Mouse (Mus musculus) embryo, embryonic 11.5 days (tissue): ENCODE results near the gene Clca4a.
"Not testable (repeated sequence)": the region's sequence is repeated elsewhere in the genome, so short reads cannot be mapped to it uniquely, and the experiment has no call there.

ENCODE experiments used
- DNase-seq: peaks from one replicate; pipeline ENCODE4 v3.0.0-alpha.2; 2012; ENCODE audit warnings: low read depth, low spot score

The Clca4a gene

GRCm38 (mm10) chr3:144974945-144975344 lies at the start of gene Clca4a:
Gene Clca4a, minus strand, starts transcription at chr3:144975045.
- DNase-seq, result no peak

GRCm38 (mm10) chr3:145017807-145018206 lies 43.0 kb upstream of the Clca4a start:
- no peak for DNase-seq

- DNase-seq, result no peak
Measured at GRCm38 (mm10) chr3:145004422-145004821, 29.6 kb upstream of the Clca4a start.

GRCm38 (mm10) chr3:145000912-145001311 lies 26.1 kb upstream of the Clca4a start:
- no peak for DNase-seq

- DNase-seq, result no peak
Measured at GRCm38 (mm10) chr3:144993055-144993454, 18.2 kb upstream of the Clca4a start.

GRCm38 (mm10) chr3:144992618-144993017 lies 17.8 kb upstream of the Clca4a start:
- no peak for DNase-seq

- no peak for DNase-seq
Measured at GRCm38 (mm10) chr3:144985890-144986289, 11.0 kb upstream of the Clca4a start.

- no peak for DNase-seq
Measured at GRCm38 (mm10) chr3:144980551-144980950, 5.7 kb upstream of the Clca4a start.

- no peak for DNase-seq
Measured at GRCm38 (mm10) chr3:144977631-144978030, 2.8 kb upstream of the Clca4a start.

GRCm38 (mm10) chr3:144976091-144976490 lies 1.2 kb upstream of the Clca4a start:
- no peak for DNase-seq

GRCm38 (mm10) chr3:144971553-144972270 lies 3.1 kb downstream of the Clca4a start:
- no peak for DNase-seq

- no peak for DNase-seq
Measured at GRCm38 (mm10) chr3:144969755-144970154, 5.1 kb downstream of the Clca4a start.

GRCm38 (mm10) chr3:144966074-144966473 lies 8.8 kb downstream of the Clca4a start:
- DNase-seq, result no peak

- DNase-seq, result no peak
Measured at GRCm38 (mm10) chr3:144950829-144951228, 24.0 kb downstream of the Clca4a start.

GRCm38 (mm10) chr3:144947376-144947775 lies 27.5 kb downstream of the Clca4a start:
- DNase-seq, result not testable (repeated sequence)

GRCm38 (mm10) chr3:144933625-144934024 lies 41.2 kb downstream of the Clca4a start:
- not testable (repeated sequence) for DNase-seq

GRCm38 (mm10) chr3:144933011-144933491 lies 41.8 kb downstream of the Clca4a start:
- no peak for DNase-seq

GRCm38 (mm10) chr3:144932335-144932734 lies 42.5 kb downstream of the Clca4a start, which contains the start of gene Clca4b:
Gene Clca4b, minus strand, starts transcription at chr3:144932529.
- no peak for DNase-seq

- DNase-seq, result no peak
Measured at GRCm38 (mm10) chr3:144914014-144914413, 60.8 kb downstream of the Clca4a start.
